22 mouse cellular contexts compared by ENCODE assay signal in the genomic region with DNA sequence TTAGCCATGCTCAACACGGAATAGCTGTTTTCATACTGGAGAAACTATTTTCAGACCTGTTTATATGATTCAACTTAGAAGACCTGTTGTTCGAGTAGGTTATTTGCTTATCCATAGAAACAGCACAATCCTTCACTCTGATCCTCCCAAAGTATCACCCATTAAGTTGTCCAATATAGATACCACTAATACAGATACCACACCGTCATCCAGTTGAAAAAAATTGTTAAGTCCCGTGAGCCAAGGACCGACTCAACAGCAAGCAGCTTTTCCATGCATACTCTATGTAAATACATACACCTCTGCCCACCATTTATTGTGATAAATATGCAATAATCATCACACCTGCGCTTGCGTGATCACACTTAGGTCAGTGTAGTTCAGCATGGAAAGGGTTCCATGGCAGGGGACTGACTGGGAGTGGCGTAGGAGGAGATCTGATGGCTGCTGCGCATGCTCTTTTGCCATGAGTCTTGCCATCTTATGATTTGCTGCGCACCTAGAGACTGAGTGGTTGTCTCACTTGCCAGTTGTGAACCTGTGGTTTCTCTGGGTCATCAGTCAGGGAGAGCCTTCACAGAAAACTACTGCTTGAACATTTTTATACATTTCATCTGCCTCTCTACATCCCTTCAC. TPM values are rescaled to one million over a fixed set of nuclear protein-coding genes. Genes with fewer than 3 reads are reported as not detected.
A peak's percentile ranks its signal among the peaks of the same experiment; 100 is the strongest.
DNase-seq lines count a peak whose midpoint lies in the region; TF ChIP-seq lines count a peak whose summit lies in the region.
"Had no signal": no experiment of that assay in that cellular context is flagged by ENCODE, and none has a peak within 500 bp of the region (broad histone marks: within the 10 kb centered on the region; RNA-seq: fewer than 3 reads in every experiment).

No protein-coding gene starts in this region.

- no peak for TF ChIP-seq EP300 in CH12.LX (IDR thresholded peaks at IDR 0.05; ENCODE audit: low read length)

- no peaks in the 10 kb centered on the region for H3K9me3 ChIP-seq in CH12.LX (replicated peaks; ENCODE audit: low read length)

- TF ChIP-seq CTCF in layer of hippocampus, adult 2 months (conservative IDR thresholded peaks at IDR 0.05), result no peak
- no peak for TF ChIP-seq CTCF in CH12.LX (conservative IDR thresholded peaks at IDR 0.05 in 1 of 2, IDR thresholded peaks at IDR 0.05 in 1 of 2; ENCODE audit: low read depth in 2 of 2, low read length in 2 of 2)

- peaks cover 0 to 14% of the 10 kb centered on the region in 2 experiments for H3K36me3 ChIP-seq in CH12.LX (replicated peaks in 1 of 2; ENCODE audit: control insufficient read depth in 1 of 2, insufficient read depth in 1 of 2, low read length in 1 of 2)
- H3K36me3 ChIP-seq: G1E had no signal

- H3K27ac ChIP-seq in layer of hippocampus, adult 2 months, result peak overlapping the region; percentile 74; the same call in 1 of the 2 replicates
- peak overlapping the region; percentile 81 for H3K27ac ChIP-seq in CH12.LX (ENCODE audit: insufficient read depth, low read depth)

- in situ Hi-C loops in CH12.LX (cut with MboI; ENCODE audit: low pct_ligation_motif_present, low pct_unique_long_range_greater_than_20kb, low sequenced_read_pairs), result loop anchor here (5.0 kb wide), 1 partner anchor 39 kb away; no protein-coding TSS in a partner anchor

- dilution Hi-C loops in CH12.LX (cut with MboI; ENCODE audit: extremely low pct_ligation_motif_present, extremely low pct_unique_long_range_greater_than_20kb, low sequenced_read_pairs), result no loop called here

- TF ChIP-seq RAD21 in CH12.LX (IDR thresholded peaks at IDR 0.05; ENCODE audit: low read depth, low read length), result no peak

- H3K4me1 ChIP-seq in CH12.LX (ENCODE audit: control insufficient read depth in 1 of 2, insufficient read depth in 2 of 2), result peaks cover 12 to 52% of the 10 kb centered on the region in 2 experiments; a peak in 3 of 4 replicates

- peaks cover 60% of the 10 kb centered on the region for H3K79me2 ChIP-seq in CH12.LX (replicated peaks; ENCODE audit: control insufficient read depth, extremely low read depth, insufficient read depth, poor library complexity, severe bottlenecking)

- peak; percentile 63 for TF ChIP-seq POLR2A in CH12.LX (IDR thresholded peaks at IDR 0.05; ENCODE audit: low read depth, low read length)

- no peaks in the 10 kb centered on the region for H3K27me3 ChIP-seq in CH12.LX (replicated peaks)
- H3K27me3 ChIP-seq: Patski had no signal

- H3K9ac ChIP-seq in CH12.LX (ENCODE audit: insufficient read depth, low read depth), result peak overlapping the region; percentile 88

- DNase-seq in layer of hippocampus, adult 2 months (ENCODE audit: low spot score in 2 of 2), result no peak
- DNase-seq in layer of hippocampus, postnatal 25 days (ENCODE audit: extremely low spot score in 1 of 2, low spot score in 1 of 2), result no peak
- peak; percentile 81 for DNase-seq in A20 (ENCODE audit: low read depth, low spot score)
- peak; percentile 88 for DNase-seq in CH12.LX (ENCODE audit: extremely low read depth)
- DNase-seq in adrenal gland, adult 18-20 months (ENCODE audit: low spot score in 2 of 2), result no peak
- DNase-seq in embryo, embryonic 10.5 days (ENCODE audit: low spot score), result no peak
- DNase-seq: adrenal gland, adult 2 months; adrenal gland, adult 8-10 months; adrenal gland, postnatal 10 days; adrenal gland, postnatal 14 days; adrenal gland, postnatal 25 days; adrenal gland, postnatal 36 days; B cell, adult 2 months; cerebellum, adult 11 months; cerebellum, adult 11-12 months; cerebellum, adult 18-20 months; cerebellum, adult 2 months; cerebellum, adult 8-10 months; cerebellum, adult 9-10 months had no signal

- peak overlapping the region; percentile 91 for H3K4me2 ChIP-seq in CH12.LX (ENCODE audit: insufficient read depth, low read depth, poor library complexity, severe bottlenecking)

- H3K4me3 ChIP-seq in layer of hippocampus, adult 2 months, result no peak overlapping the region
- H3K4me3 ChIP-seq in CH12.LX (replicated peaks in 1 of 3; ENCODE audit: low read depth in 2 of 3, low read length in 2 of 3, poor library complexity in 1 of 3), result peak overlapping the region; percentile 45 to 83 (median 61)

TF ChIP-seq in CH12.LX, 34 proteins besides CTCF, POLR2A, EP300 and RAD21:
- no peak; the same call in 1 of the 2 replicates for TF ChIP-seq HCFC1 (IDR thresholded peaks at IDR 0.05; ENCODE audit: low read depth, low read length)
- TF ChIP-seq NRF1 (IDR thresholded peaks at IDR 0.05; ENCODE audit: low read depth, low read length), result peak; percentile 89
- TF ChIP-seq MEF2A (IDR thresholded peaks at IDR 0.05; ENCODE audit: borderline replicate concordance, low read depth, low read length), result 0 out of 2 replicates have a peak, but pooled peaks have one; percentile 32
- peak; percentile 71 for TF ChIP-seq BHLHE40 (IDR thresholded peaks at IDR 0.05; ENCODE audit: low read depth, low read length)
- TF ChIP-seq CHD1 (IDR thresholded peaks at IDR 0.05; ENCODE audit: low read depth, low read length), result peak; percentile 65; the same call in 1 of the 2 replicates
- TF ChIP-seq ELF1 (IDR thresholded peaks at IDR 0.05; ENCODE audit: low read depth, low read length), result no peak
- TF ChIP-seq ZNF384 (IDR thresholded peaks at IDR 0.05; ENCODE audit: low read depth, low read length), result peak; percentile 61; the same call in 1 of the 2 replicates
- TF ChIP-seq MXI1 (IDR thresholded peaks at IDR 0.05; ENCODE audit: low read depth, low read length), result 0 out of 2 replicates have a peak, but pooled peaks have one; percentile 16
- 0 out of 2 replicates have a peak, but pooled peaks have one; percentile 48 for TF ChIP-seq TBP (conservative IDR thresholded peaks at IDR 0.05; ENCODE audit: low read depth, low read length)
- no peak for TF ChIP-seq ZKSCAN1 (IDR thresholded peaks at IDR 0.05; ENCODE audit: borderline replicate concordance, low read depth, low read length)
- TF ChIP-seq ETS1 (conservative IDR thresholded peaks at IDR 0.05; ENCODE audit: low read depth, low read length), result 0 out of 2 replicates have a peak, but pooled peaks have one; percentile 6
- no peak for TF ChIP-seq RCOR1 (conservative IDR thresholded peaks at IDR 0.05; ENCODE audit: low read depth, low read length)
- TF ChIP-seq POLR2AphosphoS2 (IDR thresholded peaks at IDR 0.05; ENCODE audit: low read depth, low read length), result 0 out of 2 replicates have a peak, but pooled peaks have one; percentile 33
- peak; percentile 65 for TF ChIP-seq TCF12 (IDR thresholded peaks at IDR 0.05; ENCODE audit: low read depth, low read length)
- TF ChIP-seq NELFE (IDR thresholded peaks at IDR 0.05; ENCODE audit: low read depth, low read length), result 0 out of 2 replicates have a peak, but pooled peaks have one; percentile 29
- no peak for TF ChIP-seq PAX5 (IDR thresholded peaks at IDR 0.05; ENCODE audit: low read length)
- 0 out of 2 replicates have a peak, but pooled peaks have one; percentile 15 for TF ChIP-seq MAX (IDR thresholded peaks at IDR 0.05; ENCODE audit: low read length)
- peak; percentile 41; the same call in 1 of the 2 replicates for TF ChIP-seq SIN3A (IDR thresholded peaks at IDR 0.05; ENCODE audit: low read length)

RNA-seq across cellular contexts. Expression of a gene that starts 32.9 kb away (rescaled TPM):
- total RNA-seq in layer of hippocampus, adult 2 months (2021), result 10 to 100 TPM in 1 of 2 experiments, 1 to 10 TPM in 1; 8.3 to 10.5 TPM
- 1 to 10 TPM; 8.4 to 9.3 TPM for total RNA-seq in layer of hippocampus, postnatal 25 days (2021)
- total RNA-seq in CH12.LX (2012; rRNA removed), result 79.6 and 115 TPM in 2 replicates
- total RNA-seq in CH12.LX (2014; rRNA removed), result 164 and 166 TPM in 2 replicates
- polyA plus RNA-seq in CH12.LX (2012; ENCODE audit: insufficient read length, low read depth), result 161 and 162 TPM in 2 replicates
- total RNA-seq in adrenal gland, adult 18-20 months (2021), result 10 to 100 TPM; 13.8 to 14.8 TPM
- total RNA-seq: MEL had no signal
- polyA plus RNA-seq: G1E had no signal

Comparison
In these comparisons a context has a peak if more than half of its experiments do, and no peak if none do; other contexts are left out.
1. DNase-seq: peak in A20 (single experiment) and CH12.LX (single experiment); none in layer of hippocampus, adult 2 months (0 of 2), layer of hippocampus, postnatal 25 days (0 of 2), adrenal gland, adult 18-20 months (0 of 2) and embryo, embryonic 10.5 days (single experiment).
2. RNA of a gene that starts 32.9 kb away (total RNA-seq): 79.6 to 166 TPM in CH12.LX; 13.8 to 14.8 TPM in adrenal gland, adult 18-20 months, 8.3 to 10.5 TPM in layer of hippocampus, adult 2 months and 8.4 to 9.3 TPM in layer of hippocampus, postnatal 25 days; every median in the first group is over 4 times any median in the second.